In the genomic region with DNA sequence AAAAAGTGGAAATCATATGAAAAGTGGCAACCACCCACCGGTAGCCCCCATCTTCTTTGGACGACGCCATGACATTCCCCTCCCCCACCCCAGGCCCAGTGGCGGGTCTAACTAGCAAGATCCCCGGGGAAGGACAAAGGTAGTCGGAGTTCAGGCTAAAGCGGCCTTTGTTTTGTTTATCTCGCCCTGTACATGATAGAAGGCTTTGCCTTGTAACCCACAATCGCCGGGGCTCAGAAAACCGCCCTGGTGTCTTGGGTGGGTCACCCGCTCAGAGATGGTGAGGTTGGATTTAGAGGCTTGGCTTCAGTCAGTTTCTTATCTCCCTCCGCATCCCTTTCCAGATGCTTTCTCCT, we compare ENCODE assay signal across 1 mouse cellular context.
TF ChIP-seq lines count a peak whose summit lies in the region.

No protein-coding gene starts in this region.

TF ChIP-seq in CH12.LX, 34 proteins besides CTCF, POLR2A, EP300 and RAD21 (continued from another document):
- TF ChIP-seq E2F4 (IDR thresholded peaks at IDR 0.05; ENCODE audit: insufficient replicate concordance, low read depth, low read length), result no peak
- TF ChIP-seq MYC (IDR thresholded peaks at IDR 0.05; ENCODE audit: low read depth, low read length), result no peak
- no peak for TF ChIP-seq ZNF384 (IDR thresholded peaks at IDR 0.05; ENCODE audit: low read depth, low read length)
